Mouse (Mus musculus): ENCODE data around the gene Gm49321.

- TF ChIP-seq CTCF (IDR thresholded peaks at IDR 0.05; ENCODE audit: control insufficient read depth, insufficient read depth, insufficient replicate concordance, low read depth, low read length) (no peak), POLR2A (IDR thresholded peaks at IDR 0.05; ENCODE audit: control insufficient read depth, low read depth, low read length) (no peak)
These were observed 78.0 kb downstream of the Gm49321 start for GRCm38 (mm10) chr12:74015491-74015890.
